Mouse (Mus musculus) testis, adult 2 months (tissue): ENCODE measurements around the gene Usp7. TPM values are rescaled to one million over a fixed set of nuclear protein-coding genes. Genes with fewer than 3 reads are reported as not detected.

Experiments
- H3K27ac ChIP-seq: fragments of 200-500 bp; 2 replicates; pipeline ENCODE4 v1.5.1; 2012; ENCODE audit warnings: low read depth, low read length; ENCODE audit not compliant: control insufficient read depth, insufficient read depth
- H3K27me3 ChIP-seq: fragments of 200-500 bp; 2 replicates; pipeline ENCODE4 v1.6.1; 2012; ENCODE audit warnings: mild to moderate bottlenecking, low read length, moderate library complexity; ENCODE audit not compliant: control insufficient read depth, insufficient read depth
- H3K36me3 ChIP-seq: fragments of 200-500 bp; 2 replicates; pipeline ENCODE4 v1.6.1; 2012; ENCODE audit warnings: mild to moderate bottlenecking, low read length; ENCODE audit not compliant: control insufficient read depth, insufficient read depth
- H3K4me1 ChIP-seq: fragments of 200-500 bp; 2 replicates; pipeline ENCODE4 v1.6.1; 2012; ENCODE audit warnings: low read length; ENCODE audit not compliant: control insufficient read depth, insufficient read depth
- H3K4me3 ChIP-seq: fragments of 200-500 bp; 2 replicates; pipeline ENCODE4 v1.5.1; 2012; ENCODE audit warnings: low read depth, mild to moderate bottlenecking, low read length, moderate library complexity, mixed read lengths; ENCODE audit not compliant: control insufficient read depth
- CTCF ChIP-seq: fragments of 200-500 bp; IDR thresholded peaks from 2 replicates; pipeline ENCODE4 v1.5.1; 2012; ENCODE audit warnings: low read depth, mild to moderate bottlenecking, inconsistent platforms, low read length, moderate library complexity; ENCODE audit not compliant: control insufficient read depth, insufficient read depth, insufficient replicate concordance
- POLR2A ChIP-seq: fragments of 200-500 bp; IDR thresholded peaks from 2 replicates; pipeline ENCODE4 v1.6.1; 2012; ENCODE audit warnings: low read depth, mild to moderate bottlenecking, inconsistent platforms, low read length, moderate library complexity; ENCODE audit not compliant: control insufficient read depth
- polyA plus RNA-seq: library from polyadenylated mRNA; depleted of rRNA; stranded (reverse); fragments of >200 nt; gene quantifications from 2 replicates; pipeline ENCODE4 v1.2.3, GENCODE M21; 2012

Usp7 gene
- polyA plus RNA-seq, 1 experiment: 61.5 TPM

- Histone ChIP-seq H3K27me3 (no peaks in the 10 kb centered on the region), H3K4me1 (peaks cover 10% of the 10 kb centered on the region), H3K27ac (no peak overlapping the region), H3K4me3 (peak overlapping the region; percentile 70), H3K36me3 (no peaks in the 10 kb centered on the region)
- TF ChIP-seq POLR2A (no peak), CTCF (no peak)
These were observed 126.7 kb downstream of the Usp7 start for GRCm38 (mm10) chr16:8665367-8665766.

GRCm38 (mm10) chr16:8663606-8664539 lies 128.2 kb downstream of the Usp7 start:
- H3K36me3 ChIP-seq: no peaks in the 10 kb centered on the region

GRCm38 (mm10) chr16:8663022-8663421 lies 129.1 kb downstream of the Usp7 start:
- H3K4me1 ChIP-seq: peaks cover 10% of the 10 kb centered on the region
- TF ChIP-seq POLR2A: no peak
- TF ChIP-seq CTCF: no peak
- H3K4me3 ChIP-seq: peak overlapping the region; percentile 30
- H3K27me3 ChIP-seq: no peaks in the 10 kb centered on the region
- no peak overlapping the region for H3K27ac ChIP-seq
- H3K36me3 ChIP-seq: no peaks in the 10 kb centered on the region

More at GRCm38 (mm10) chr16:8663606-8664539, 128.2 kb downstream of the Usp7 start:
- Histone ChIP-seq H3K27ac (no peak overlapping the region), H3K4me3 (peak overlapping the region; percentile 70), H3K27me3 (no peaks in the 10 kb centered on the region), H3K4me1 (peaks cover 10% of the 10 kb centered on the region)
- TF ChIP-seq CTCF: no peak
- TF ChIP-seq POLR2A: no peak

GRCm38 (mm10) chr16:8658764-8659163 lies 133.3 kb downstream of the Usp7 start:
- Histone ChIP-seq H3K4me3 (no peak overlapping the region), H3K27ac (no peak overlapping the region), H3K4me1 (no peaks in the 10 kb centered on the region), H3K27me3 (no peaks in the 10 kb centered on the region), H3K36me3 (peaks cover 2% of the 10 kb centered on the region; the same call in 1 of the 2 replicates)
- no peak for TF ChIP-seq CTCF
- no peak for TF ChIP-seq POLR2A

- Histone ChIP-seq H3K27me3 (no peaks in the 10 kb centered on the region), H3K4me1 (no peaks in the 10 kb centered on the region), H3K4me3 (no peak overlapping the region), H3K27ac (no peak overlapping the region), H3K36me3 (peaks cover 2% of the 10 kb centered on the region; the same call in 1 of the 2 replicates)
- TF ChIP-seq POLR2A (no peak), CTCF (no peak)
These were observed 133.8 kb downstream of the Usp7 start for GRCm38 (mm10) chr16:8658349-8658748.

GRCm38 (mm10) chr16:8656256-8656655 lies 135.9 kb downstream of the Usp7 start:
- H3K4me1 ChIP-seq: no peaks in the 10 kb centered on the region
- no peak overlapping the region for H3K27ac ChIP-seq
- peaks cover 2% of the 10 kb centered on the region for H3K36me3 ChIP-seq
- H3K27me3 ChIP-seq: no peaks in the 10 kb centered on the region
- TF ChIP-seq POLR2A (no peak), CTCF (no peak)
- no peak overlapping the region for H3K4me3 ChIP-seq

GRCm38 (mm10) chr16:8655599-8655998 lies 136.5 kb downstream of the Usp7 start:
- Histone ChIP-seq H3K4me3 (no peak overlapping the region), H3K27ac (no peak overlapping the region), H3K36me3 (peaks cover 2% of the 10 kb centered on the region), H3K4me1 (no peaks in the 10 kb centered on the region), H3K27me3 (no peaks in the 10 kb centered on the region)
- TF ChIP-seq POLR2A (no peak), CTCF (no peak)
